Mouse (Mus musculus) urinary bladder, postnatal 14 days (tissue): ENCODE data around the gene Gna12.

Source experiments
- DNase-seq: peaks from one replicate; pipeline ENCODE4 v3.0.0; 2021; ENCODE audit warnings: low spot score

Gna12 gene

DNA sequence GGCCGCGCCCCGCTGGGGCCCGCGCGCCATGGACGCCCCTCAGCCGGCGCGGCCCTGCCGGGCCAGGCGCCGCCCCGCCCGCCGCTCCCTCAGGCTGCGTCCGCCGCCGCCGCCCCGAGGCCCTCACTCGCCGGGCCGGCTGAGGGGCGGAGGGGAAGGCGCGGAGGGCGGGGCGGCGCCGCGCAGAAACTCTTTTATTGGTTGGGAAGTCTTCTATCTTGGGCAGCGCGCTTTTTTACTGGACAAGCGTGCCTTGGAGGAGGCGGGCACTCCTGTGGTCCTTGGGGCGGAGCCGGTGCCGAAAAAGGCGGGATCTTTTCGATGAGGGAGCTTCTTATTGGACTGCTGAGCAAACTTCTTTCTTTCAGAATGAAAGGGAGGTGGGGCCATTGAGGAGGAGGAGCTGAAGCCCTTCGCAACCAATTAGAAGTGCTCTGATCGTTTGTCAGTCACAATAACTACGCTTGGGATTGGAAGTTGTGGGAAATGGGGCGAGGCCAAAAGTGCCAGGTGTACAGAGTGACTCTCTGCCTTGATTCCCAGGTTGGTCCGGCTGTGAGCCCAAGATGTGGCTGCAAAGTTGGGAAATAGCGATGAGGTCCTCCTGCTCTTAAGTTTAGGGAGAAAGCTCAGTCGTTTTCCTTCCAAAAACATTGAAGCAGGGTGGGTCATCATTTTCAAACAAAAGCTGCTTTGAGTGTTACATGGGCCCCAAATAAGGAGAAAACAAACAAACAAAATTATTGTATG lies at the start of gene Gna12:
Gna12 (minus strand) TSS at position 118 of the 750 bp plus-strand sequence.
- peak; percentile 98 for DNase-seq

DNA sequence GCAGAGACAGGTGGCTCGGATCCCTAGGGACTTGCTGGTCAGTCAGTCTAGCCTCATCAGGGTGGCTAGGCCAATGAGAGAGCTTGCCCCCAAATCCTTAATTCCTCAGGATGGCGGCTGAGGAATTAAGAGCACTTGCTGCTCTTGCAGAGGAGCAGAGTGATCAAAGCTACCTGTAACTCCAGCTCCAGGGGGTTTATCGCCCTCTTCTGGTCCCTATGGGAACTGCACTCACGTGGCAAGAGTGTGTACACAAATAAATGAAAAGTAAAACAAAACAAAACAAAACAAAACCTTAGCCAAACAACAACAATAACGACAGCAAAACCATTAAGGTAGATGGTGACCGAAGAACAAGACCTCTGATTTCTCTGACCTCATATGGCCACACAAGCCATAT lies 48.4 kb upstream of the Gna12 start:
- DNase-seq = no peak

DNA sequence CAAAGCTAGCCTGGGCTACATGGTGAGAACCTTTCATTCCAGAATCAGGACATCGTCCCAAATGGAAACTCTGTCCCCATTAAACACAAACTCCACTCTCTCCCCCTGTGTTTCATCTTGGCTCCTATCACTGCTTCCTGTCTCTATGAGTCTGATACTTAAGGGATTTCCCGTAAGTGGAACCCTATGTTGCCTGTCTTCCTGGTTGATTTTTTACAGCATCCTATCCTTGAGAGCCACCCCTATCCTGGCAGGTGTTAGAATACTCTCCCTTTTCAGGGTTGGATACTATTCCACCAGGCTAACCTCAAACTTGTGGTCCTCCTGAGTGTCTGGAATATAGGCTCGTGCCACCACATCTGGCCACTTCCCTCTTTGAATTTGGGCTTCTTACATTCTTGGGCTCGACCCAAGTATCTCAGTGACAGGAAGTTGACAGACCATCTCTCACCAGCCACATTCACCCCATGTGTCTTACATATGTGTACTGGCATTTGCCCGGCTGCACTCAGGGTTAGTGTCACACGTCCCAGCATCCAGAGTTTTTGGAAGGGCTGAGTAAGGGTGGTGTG lies 43.6 kb upstream of the Gna12 start:
- DNase-seq = no peak

DNA sequence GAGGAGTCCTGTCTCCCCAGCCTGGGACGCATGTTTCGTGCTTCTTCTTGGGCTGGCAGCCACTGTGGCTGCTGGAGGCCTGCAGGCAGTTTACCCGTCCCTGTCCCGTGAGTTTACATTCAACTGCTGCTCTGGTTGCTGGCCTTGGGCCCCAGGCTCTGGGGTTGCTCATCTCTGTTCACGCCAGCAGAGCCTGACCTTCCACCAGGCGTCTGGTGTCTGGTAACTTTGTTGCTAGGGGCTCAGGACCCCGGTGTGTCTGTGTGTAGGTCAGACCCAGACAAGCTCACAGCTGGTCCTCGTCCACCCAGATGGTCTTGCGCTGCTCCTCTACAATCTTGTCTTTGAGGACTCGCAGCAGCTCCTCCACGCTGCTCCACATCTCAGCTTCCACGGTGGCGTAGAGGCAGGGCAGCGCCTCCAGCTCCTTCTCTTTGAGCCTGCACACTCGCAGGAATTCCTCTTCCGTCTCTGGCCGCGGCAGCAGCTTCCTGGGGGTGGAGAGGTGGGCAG lies 42.9 kb upstream of the Gna12 start:
- peak; percentile 17 for DNase-seq

DNA sequence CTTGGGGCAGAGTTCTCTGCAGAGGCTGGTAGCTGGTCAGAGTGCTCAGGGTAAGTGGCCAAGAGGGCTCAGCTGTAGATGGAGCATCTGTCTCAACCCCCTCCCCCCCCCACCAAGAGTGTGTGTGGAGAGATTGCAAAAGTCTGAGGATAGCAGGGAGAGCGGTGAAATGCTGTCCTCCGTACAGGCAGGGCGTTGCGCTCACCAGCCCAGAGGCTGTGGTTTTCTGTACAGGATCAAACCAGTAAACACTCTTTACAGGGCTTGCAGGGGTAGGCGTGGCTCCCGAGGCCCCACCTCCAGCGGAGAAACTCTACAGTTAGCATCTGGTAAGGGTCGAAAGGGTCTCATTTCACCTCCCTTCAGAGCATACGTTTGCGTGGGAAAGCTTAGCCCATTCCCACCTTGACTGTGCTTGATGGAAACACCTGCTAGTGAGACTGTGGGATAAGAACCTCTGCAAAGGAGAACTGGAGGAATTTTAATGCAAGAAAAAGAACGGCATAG lies 42.4 kb upstream of the Gna12 start:
- no peak for DNase-seq

DNA sequence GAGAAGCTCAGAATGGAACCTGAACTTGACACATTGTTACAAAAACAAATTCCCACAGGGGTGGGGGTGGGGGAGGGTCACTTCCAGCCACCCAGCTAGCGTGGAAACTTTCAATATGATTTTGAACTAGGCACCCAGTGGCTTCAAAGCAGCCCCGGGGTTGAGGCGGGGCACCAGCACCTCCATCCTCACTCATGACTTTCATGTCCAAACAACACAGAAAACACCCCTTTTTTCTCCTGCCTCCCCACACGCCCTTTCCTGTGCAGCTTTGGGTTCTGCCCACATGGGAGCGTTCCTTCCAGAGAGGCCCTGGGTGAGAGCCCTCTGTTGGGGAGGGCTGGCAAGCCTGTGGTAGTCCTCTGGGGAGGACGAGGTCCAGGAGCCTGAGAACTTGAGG lies 41.0 kb upstream of the Gna12 start:
- no peak for DNase-seq

DNA sequence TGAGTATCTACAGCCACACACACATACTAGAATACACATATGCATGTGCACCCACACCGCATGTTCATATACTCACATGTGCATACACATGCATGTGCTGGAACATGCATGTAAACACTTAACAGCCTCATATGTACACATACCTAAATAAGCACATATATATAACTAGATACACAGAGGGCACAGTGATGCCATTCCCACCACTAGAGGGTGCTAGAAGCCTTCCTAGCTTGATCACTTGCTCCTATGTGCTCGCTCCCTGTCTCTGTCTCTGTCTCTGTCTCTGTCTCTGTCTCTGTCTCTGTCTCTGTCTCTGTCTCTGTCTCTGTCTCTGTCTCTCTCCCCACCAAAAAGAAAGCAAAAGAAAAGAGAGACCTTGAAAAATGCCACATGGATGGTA lies 38.8 kb upstream of the Gna12 start:
- DNase-seq = peak; percentile 59

DNA sequence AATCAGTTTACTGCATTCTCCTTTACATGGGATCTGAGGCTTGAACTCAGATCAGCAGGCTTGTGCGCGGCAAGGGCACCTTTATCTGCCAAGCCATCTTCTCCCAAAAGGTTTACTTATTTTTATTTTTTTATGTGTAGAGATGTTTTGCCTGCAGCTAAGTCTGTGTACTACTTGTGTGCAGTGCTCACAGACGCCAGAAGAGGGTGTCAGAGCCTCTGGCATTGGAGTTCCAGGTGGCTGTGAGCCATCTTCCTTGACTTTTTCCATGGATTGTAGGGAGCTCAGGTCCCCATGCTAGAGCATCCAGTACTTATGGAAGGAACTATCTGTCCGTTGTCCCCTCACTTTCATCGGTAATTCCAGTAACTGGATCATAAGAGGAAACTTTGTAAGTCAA lies 29.5 kb upstream of the Gna12 start:
- DNase-seq = no peak

DNA sequence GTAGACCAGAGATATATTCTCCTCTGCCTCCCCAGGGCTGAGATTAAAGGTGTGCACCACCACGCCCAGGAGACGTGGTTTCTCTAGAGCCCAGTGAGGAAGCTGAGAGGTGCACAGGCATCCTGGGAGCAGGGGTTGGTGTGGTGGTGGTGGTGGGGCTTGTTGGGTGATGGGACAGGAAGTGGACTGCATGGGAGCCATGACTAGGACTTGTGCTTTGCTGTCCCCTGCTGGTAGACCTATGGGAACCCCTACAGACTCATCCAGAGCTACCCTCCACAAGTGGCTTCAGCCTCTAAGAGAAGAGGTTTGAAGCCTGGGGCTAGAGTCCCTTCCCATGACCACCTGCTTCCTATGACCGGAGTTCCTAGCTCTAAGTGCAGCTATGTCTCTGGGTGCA lies 28.1 kb upstream of the Gna12 start:
- no peak for DNase-seq

DNA sequence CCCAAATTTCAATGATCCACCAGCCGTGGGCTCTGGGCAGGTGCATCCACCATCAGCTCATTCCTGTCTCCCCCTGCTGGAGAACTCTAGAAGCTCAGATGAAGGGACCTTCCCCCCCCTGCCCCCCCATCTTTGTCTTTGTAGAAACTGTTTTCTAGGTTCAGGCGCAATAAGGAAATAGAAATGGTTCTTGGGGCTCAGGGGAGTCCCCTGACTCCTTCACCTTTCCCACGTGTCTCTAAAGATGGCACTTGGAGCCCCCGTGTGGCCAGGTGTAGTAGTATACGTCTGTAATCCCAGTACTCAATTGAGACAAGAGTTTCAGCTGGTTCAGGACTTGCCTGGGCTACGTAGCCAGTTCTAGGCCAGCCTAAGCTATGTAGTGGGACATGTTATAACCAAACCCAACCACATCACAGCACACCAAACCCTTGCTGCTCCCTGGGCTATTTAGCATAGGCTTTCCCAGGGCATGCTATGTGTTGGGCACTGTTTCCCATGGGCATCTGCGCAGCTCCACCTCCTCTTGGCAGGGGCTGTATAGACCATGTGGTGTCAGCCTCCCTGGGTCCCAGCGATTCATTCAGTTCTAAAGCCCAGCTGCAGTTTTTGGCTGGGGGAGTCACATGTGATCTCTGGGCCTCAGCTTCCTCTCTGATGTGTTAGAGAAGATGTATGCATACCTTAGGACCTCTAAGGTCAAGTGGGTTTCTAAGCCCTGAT lies 27.4 kb upstream of the Gna12 start:
- DNase-seq = no peak

DNA sequence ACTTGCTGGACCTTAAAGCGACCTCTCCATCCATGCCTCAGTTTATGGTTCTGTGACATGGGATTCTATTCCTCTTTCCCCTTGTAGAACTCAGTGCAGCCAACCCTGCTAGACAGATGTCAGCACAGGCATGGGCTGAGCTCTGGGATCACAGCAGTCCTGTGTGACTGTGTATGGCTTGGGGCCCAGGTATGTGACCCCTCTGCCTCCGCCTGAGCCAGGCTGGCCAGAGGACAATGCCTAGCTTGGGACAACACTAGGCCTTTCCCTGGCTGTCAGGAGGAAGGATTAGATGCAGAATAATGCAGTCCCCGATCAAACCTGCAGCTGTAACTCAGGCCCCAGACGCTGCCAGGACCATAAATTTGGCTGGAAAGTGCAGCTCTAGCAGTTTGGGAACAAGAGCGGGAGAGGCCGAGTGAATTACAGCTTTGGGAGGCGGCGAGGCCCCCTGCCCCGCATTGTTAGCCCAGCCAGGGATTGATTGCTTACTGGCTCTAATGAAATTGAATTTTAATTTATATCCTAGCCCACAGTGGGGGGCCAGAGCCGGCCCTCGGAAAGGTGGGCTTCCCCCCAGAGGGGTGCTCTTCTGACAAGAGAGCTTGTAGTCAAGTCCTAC lies 25.8 kb upstream of the Gna12 start:
- no peak for DNase-seq

DNA sequence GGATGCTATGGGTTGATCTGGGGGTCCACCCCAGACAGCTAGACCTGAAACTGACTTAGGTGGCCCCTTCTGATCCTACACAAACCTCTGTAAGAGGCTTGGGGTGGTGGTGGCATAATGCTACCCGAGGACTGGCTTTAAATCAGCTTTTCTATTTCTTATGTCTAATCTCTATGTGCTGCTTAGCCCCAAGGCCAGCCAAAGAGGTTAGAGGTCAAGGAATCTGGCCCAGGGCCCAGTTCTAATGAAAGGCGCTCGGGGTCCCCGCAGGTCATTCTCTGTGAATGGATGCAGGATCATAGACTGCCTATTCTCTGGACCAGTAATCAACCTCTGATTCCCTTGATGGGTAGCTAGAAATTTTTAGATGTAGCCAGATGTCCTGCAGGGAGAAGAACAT lies 24.5 kb upstream of the Gna12 start:
- DNase-seq = no peak

DNA sequence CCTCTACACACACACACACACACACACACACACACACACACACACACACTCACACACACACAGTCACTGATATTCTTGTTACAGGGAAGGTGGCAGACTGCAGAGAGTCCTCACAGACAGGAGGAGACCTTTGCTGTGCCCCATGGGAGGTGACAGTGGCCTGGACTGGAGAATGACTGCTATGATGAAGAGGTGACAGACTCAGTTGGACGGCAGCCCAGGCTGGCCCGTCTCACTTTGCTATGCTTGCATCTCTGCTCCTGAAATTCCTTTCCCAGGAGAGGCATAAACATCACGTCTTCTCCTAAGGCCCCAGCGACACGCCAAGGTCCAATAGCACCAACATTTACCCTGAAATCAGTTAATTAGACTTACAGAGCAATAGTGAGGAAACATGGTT lies 23.5 kb upstream of the Gna12 start:
- DNase-seq = no peak

DNA sequence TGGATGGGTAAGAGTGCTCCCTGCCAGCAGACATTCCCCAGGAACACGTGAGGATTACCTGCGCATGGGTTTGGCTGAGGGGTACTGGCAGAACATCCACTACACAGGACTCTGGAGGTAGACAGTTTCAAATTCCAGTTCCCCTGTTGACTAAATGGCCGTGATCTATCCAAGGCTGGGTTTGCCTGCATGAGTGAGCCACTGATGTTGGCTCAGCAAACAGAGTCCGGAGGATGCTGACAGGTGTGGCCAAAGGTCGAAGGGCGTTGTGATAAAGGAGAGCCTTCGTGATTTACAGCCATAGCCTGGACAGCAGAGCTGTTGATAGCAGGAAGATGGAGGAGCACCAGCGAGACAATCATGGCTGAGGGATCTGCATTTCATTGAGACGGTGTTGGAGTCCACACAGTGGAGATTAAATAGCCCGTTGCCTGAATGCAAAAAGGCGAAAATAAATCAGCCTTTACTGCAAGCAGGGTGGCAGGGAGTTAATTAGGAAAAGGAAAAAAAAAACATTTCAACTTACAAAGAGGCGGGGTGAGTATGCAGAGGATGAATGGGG lies 22.3 kb upstream of the Gna12 start:
- no peak for DNase-seq

DNA sequence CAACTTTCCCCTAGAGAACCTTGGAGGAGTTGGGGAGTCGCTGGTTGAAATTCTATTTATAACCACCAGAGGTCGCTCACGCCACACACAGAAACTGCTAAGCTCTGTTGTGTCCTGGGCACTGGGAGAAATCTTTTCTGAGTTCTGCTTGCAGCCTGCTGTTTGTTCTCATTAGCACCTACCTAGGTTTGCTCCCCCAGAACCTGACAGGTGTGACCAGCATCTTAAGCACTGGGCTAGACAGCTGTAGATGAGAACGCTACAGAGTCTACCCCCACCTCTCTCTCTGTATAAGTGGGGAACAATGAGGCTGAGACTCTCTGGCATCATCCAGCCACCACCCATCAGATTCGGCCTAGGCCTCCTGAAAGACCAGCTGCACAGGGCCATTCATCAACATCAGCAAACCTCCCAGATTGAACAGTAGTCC lies 17.1 kb upstream of the Gna12 start:
- DNase-seq = no peak

DNA sequence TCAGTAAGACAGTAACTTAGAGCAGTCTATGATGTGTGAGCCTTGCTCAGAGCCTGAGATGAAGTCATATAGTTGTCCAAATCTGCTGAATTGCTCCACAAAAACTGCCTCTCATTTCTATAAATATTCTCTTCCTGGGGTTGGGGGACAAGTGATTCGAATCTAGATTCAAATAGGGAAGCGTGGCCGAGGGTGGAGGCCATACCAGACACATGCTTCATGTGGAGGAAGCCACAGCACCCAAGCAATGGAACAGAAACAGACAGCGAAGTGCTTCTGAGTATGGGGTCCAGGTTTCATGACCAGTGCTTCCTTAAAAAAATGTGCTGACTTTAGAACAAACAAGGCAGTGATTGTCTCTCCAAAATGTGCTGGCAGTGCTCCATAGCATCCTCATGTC lies 11.7 kb upstream of the Gna12 start:
- no peak for DNase-seq

DNA sequence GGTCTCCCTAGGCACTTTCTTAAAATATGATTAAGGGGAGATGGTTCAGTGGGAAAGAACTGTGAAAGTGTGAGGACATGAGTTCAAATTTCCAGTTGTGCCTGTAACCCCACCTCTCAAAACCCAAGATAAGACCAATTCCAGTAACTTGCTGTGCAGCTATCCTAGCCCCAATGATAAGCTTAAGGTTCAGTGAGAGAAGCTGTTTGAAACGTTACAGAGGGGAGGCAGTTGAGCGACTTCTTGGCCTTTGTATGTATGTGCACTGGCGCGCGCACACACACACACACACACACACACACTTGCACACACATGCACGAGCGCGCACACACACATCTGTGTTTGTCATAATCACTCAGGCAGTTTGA lies 817 bp upstream of the Gna12 start:
- DNase-seq = no peak

DNA sequence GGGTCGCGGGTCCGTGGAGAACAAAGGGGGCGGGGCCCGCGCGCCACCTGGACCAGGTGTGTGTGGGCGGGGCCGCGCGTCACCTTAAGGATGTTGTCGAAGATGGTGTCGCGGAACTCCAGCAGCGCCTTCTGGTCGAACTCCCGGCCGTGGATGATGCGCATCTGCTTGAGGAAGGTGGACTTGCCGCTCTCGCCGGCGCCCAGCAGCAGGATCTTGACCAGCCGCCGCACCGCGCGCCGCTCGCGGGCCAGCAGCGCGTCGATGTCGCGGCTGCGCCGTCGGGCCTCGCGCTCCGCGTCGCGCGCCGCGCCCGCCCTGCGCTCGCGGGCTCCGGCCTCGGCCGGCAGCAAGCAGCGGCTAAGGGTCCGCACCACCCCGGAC lies 328 bp downstream of the Gna12 start:
- DNase-seq = peak; percentile 49

DNA sequence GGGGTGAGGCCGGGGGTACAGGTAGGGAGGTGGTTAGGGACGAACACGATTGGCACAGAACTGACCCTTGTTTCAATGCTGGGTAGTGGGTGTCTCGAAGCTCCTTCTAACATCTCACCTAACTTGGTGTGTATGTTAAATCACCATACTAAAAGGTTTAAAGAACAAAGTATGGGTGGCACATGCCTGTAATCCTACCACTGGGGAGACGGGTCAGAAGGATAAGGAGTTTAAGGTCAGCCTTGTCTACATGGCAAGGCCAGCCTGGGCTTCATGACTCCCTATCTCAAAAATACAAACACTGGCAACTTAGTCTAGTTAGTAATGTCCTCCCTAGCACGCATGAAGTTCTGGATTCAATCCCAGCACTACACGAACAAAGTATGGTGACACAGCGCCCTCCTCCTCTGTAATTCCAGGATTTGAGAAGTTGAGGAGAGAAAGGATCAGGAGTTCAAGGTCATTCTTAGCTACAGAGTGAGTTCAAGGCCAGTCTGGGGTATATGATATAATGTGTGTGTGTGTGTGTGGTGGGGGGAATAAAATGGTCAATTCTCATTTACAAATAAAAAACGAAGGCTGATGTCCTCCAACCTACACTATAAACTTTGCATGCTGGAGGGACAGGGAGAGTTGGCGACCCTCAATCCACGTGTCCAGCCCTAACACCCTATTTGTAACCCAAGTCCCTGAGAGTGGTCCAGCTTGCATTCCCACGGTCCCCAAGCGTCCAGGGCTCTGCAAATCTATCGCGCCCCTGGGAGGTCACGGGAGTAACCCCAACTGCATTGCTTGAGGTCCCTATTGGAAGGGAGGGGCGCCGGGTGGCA lies 935 bp downstream of the Gna12 start:
- DNase-seq = peak; percentile 26

DNA sequence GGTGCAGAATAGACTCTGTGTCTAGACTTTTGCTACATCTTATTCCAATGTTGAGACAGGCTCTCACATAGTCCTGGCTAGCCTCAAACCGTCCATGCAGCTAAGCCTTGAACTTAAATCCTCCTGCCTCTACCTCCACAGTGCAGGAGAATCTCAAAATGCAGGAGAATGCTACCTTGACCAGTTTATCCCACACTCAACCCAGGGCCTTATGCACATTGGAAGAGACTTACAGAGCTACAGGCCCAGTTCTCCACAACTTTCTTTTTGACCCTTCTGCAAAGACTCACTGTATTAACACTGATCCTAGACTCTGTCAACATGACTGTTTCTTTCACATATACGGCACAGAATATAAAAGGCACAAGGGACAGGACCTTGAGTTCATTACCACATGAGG lies 1.9 kb downstream of the Gna12 start:
- no peak for DNase-seq

DNA sequence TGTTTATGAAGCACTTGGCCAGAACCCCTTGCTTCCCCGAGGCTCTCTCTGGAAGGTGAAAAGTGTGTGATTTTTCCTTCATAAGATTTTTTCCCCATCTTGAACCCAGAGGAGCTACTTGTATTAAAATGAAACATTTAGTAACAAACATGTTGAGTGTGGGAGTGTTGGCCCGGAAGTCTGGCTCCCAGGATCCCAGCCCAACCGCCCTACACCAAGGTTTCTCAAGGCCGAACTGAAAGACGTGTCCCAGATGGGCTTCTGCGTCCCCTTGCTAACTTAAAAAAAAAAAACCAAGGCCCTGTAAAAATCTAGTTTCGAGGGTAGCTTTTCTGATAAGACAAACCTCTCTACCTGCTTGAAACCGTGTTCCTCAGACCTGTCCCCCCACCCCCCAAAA lies 2.3 kb downstream of the Gna12 start:
- peak; percentile 43 for DNase-seq
